Mouse (Mus musculus) kidney, embryonic 16.5 days (tissue): ENCODE results near the gene Taf7l. TPM values are rescaled to one million over a fixed set of nuclear protein-coding genes. Genes with fewer than 3 reads are reported as not detected.

Experiments used
- ATAC-seq: fragments of 200-750 bp; cut with Nextera tagmentation; 2 replicates; pipeline ENCODE4 v1.8.0; 2017; ENCODE audit warnings: moderate TSS enrichment; ENCODE audit not compliant: low FRiP score, low TSS enrichment
- H3K27ac ChIP-seq: fragments of 300-500 bp; sonication (generic); 2 replicates; pipeline ENCODE4 v1.5.1; 2014; ENCODE audit warnings: low read length
- H3K27me3 ChIP-seq: fragments of 300-500 bp; sonication (generic); 2 replicates; pipeline ENCODE4 v1.6.1; 2014; ENCODE audit warnings: low read length, control low read depth, mixed read lengths; ENCODE audit not compliant: insufficient read depth
- H3K36me3 ChIP-seq: fragments of 300-500 bp; sonication (generic); 2 replicates; pipeline ENCODE4 v1.6.1; 2014; ENCODE audit warnings: low read length, control low read depth, mixed read lengths; ENCODE audit not compliant: insufficient read depth
- H3K4me1 ChIP-seq: fragments of 300-500 bp; sonication (generic); 2 replicates; pipeline ENCODE4 v1.6.1; 2014; ENCODE audit warnings: low read length, control low read depth, mixed read lengths; ENCODE audit not compliant: insufficient read depth
- H3K4me2 ChIP-seq: fragments of 300-500 bp; sonication (generic); replicated peaks from 2 replicates; pipeline ENCODE4 v1.6.1; 2014; ENCODE audit warnings: low read depth, low read length
- H3K4me3 ChIP-seq: fragments of 300-500 bp; sonication (generic); 2 replicates; pipeline ENCODE4 v1.5.1; 2014; ENCODE audit warnings: mild to moderate bottlenecking, low read length
- H3K9ac ChIP-seq: fragments of 300-500 bp; sonication (generic); replicated peaks from 2 replicates; pipeline ENCODE4 v1.6.1; 2014; ENCODE audit warnings: low read length
- H3K9me3 ChIP-seq: fragments of 300-500 bp; sonication (generic); 2 replicates; pipeline ENCODE4 v1.6.1; 2016; ENCODE audit warnings: low read length, control low read depth
- WGBS: fragments of 180-500 bp; shearing (Covaris S2); extraction: QIAGEN DNeasy Blood & Tissue Kit; methylation state at CpG from one replicate; pipeline ENCODE4 v1.1.7; 2014; 5-methylcytosine and 5-hydroxymethylcytosine counted together
- polyA plus RNA-seq: library from polyadenylated mRNA; unstranded; fragments of >200 nt; fragmentation: Nextera tagmentation; extraction: Ambion mirVana; gene quantifications from 2 replicates; pipeline ENCODE4 v1.2.1, GENCODE M21; 2015

Gene Taf7l
- 0.07 and 0.10 TPM in 2 replicates for polyA plus RNA-seq

DNA sequence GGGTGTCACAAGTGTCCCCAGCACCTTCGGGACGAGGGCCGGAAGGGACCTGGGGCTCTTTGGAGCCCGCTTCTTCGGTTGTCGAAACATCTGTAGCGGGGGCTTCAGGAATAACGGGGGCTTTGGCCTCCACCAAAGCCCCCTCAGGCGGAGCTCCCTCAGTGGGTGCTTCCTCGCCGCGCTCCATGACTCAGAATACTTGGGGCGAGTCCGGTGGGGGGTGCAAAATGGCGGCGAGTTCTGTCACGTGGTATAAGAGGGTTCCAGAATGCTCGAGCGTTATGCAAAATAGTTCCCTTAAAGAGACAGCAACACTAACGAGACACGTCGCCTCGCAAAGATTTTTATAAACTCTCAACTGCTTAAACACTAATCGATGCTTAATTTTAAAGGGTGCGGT lies at the start of gene Taf7l:
Taf7l (minus strand) TSS at position 201 of the 400 bp plus-strand sequence.
- H3K36me3 ChIP-seq = no peaks in the 10 kb centered on the region
- no peaks in the 10 kb centered on the region for H3K27me3 ChIP-seq
- no peak for ATAC-seq
- no peak within 1 kb of the TSS for H3K27ac ChIP-seq
- H3K4me1 ChIP-seq = no peaks in the 10 kb centered on the region
- H3K9ac ChIP-seq = no peak within 1 kb of the TSS
- no peak within 1 kb of the TSS for H3K4me2 ChIP-seq
- H3K9me3 ChIP-seq = peaks cover 17% of the 10 kb centered on the region
- 89% methylated on average over 25 of the region's 25 CpGs for WGBS
- no peak within 1 kb of the TSS for H3K4me3 ChIP-seq

DNA sequence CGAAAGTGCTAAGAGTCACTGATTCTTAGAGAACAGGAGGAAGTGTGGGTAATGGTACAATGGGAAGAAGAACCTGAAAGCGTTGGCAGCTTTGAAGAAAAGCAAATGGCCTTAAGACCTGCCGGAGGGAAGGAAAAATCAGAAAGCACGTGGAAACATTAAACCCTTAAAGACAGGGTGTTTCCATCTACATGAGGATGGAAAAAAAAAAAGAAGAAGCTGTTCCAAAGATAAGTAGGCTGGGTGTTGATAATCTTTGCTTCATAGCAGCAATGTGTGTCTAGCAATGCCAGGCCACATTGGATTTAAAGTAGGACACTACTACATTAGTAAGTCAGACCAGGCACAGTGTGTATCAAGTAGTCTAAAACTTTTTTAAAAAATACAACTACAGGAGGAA lies 49.0 kb upstream of the Taf7l start:
- Histone ChIP-seq H3K36me3 (no peaks in the 10 kb centered on the region), H3K27ac (no peak overlapping the region), H3K4me1 (no peaks in the 10 kb centered on the region), H3K27me3 (no peaks in the 10 kb centered on the region; the same call in 1 of the 2 replicates), H3K4me2 (no peak overlapping the region), H3K9me3 (no peaks in the 10 kb centered on the region), H3K4me3 (no peak overlapping the region), H3K9ac (no peak overlapping the region)
- ATAC-seq = no peak
- 80% methylated on average over 4 of the region's 4 CpGs for WGBS

GRCm38 (mm10) chrX:134523772-134524171 lies 47.5 kb upstream of the Taf7l start:
- no peaks in the 10 kb centered on the region for H3K36me3 ChIP-seq
- no peaks in the 10 kb centered on the region for H3K9me3 ChIP-seq
- no peak overlapping the region for H3K4me3 ChIP-seq
- H3K4me2 ChIP-seq = no peak overlapping the region
- no peak overlapping the region for H3K27ac ChIP-seq
- no peak overlapping the region for H3K9ac ChIP-seq
- H3K4me1 ChIP-seq = no peaks in the 10 kb centered on the region
- no peaks in the 10 kb centered on the region; the same call in 1 of the 2 replicates for H3K27me3 ChIP-seq
- ATAC-seq = no peak
- 79% methylated on average over 4 of the region's 4 CpGs for WGBS

DNA sequence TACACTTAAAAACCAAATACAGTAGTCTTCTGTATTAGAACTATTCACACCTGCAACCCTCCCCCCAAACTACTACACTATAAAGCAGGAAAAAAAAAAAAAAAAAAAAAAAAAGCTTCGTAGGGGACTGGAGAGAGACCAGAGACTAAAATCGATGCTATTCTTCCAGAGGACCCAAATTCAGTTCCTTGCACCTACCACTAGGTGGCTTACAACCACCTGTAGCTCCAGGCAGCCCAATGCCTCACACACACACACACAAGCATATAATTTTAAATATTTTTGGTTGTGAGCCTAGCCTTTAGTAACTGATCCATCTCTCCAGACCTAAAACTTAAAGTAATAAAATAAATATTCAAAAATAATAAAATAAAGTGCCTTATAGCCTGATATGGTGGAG lies 33.2 kb upstream of the Taf7l start:
- no peaks in the 10 kb centered on the region for H3K36me3 ChIP-seq
- H3K27me3 ChIP-seq = no peaks in the 10 kb centered on the region
- H3K9ac ChIP-seq = no peak overlapping the region
- ATAC-seq = no peak
- H3K4me2 ChIP-seq = no peak overlapping the region
- no peaks in the 10 kb centered on the region for H3K4me1 ChIP-seq
- H3K9me3 ChIP-seq = no peaks in the 10 kb centered on the region
- WGBS = 56% methylated on average over 2 of the region's 2 CpGs
- H3K4me3 ChIP-seq = no peak overlapping the region
- no peak overlapping the region for H3K27ac ChIP-seq

DNA sequence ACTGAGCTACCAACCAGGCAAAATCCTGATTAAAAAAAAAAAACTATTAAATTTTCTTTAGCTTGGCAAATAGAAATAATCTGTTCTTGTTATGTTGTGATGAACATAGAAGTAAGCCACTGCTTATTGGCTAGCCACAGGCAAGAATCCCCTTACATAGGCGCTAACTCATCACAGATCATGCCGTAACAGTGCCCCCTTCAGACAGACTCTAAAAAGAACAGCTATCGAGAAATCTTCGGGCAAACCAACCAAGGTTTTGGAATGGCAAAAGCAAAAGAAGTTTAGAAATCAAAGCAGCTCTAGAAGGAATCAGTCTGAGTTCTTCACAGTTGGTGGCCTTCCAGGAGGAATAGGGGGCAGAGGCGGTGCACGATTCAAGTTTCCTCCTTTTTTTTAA lies 31.7 kb upstream of the Taf7l start:
- Histone ChIP-seq H3K9me3 (no peaks in the 10 kb centered on the region), H3K9ac (no peak overlapping the region), H3K27me3 (no peaks in the 10 kb centered on the region; the same call in 1 of the 2 replicates), H3K4me2 (no peak overlapping the region), H3K4me1 (no peaks in the 10 kb centered on the region), H3K27ac (no peak overlapping the region), H3K36me3 (no peaks in the 10 kb centered on the region), H3K4me3 (no peak overlapping the region)
- WGBS = 71% methylated on average over 6 of the region's 6 CpGs
- ATAC-seq = no peak

GRCm38 (mm10) chrX:134500651-134501050 lies 24.4 kb upstream of the Taf7l start:
- Histone ChIP-seq H3K36me3 (no peaks in the 10 kb centered on the region), H3K4me2 (no peak overlapping the region), H3K4me3 (no peak overlapping the region), H3K9me3 (no peaks in the 10 kb centered on the region), H3K27me3 (no peaks in the 10 kb centered on the region; the same call in 1 of the 2 replicates), H3K27ac (no peak overlapping the region), H3K9ac (no peak overlapping the region), H3K4me1 (no peaks in the 10 kb centered on the region)
- 78% methylated on average over 8 of the region's 8 CpGs for WGBS
- no peak for ATAC-seq

DNA sequence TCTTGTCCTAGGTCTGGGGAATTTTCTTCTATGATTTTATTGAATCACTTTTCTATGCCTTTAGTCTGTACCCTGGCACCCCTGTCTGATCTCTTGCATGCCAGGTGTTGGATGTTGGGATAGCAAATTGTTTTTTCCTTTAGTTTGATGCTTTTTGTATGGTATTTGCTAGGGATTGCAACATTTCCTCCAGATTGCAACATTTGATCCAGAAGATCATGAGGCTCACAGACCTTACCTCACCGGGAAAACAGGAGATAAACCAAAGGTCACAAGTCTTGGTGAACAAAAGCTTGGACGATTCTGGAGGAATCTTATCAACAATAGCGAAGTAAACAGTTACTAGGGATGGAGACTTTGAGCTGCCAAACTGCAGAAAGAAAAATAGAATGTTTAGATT lies 5.4 kb upstream of the Taf7l start:
- 70% methylated on average over 3 of the region's 3 CpGs for WGBS
- H3K27ac ChIP-seq = no peak overlapping the region

DNA sequence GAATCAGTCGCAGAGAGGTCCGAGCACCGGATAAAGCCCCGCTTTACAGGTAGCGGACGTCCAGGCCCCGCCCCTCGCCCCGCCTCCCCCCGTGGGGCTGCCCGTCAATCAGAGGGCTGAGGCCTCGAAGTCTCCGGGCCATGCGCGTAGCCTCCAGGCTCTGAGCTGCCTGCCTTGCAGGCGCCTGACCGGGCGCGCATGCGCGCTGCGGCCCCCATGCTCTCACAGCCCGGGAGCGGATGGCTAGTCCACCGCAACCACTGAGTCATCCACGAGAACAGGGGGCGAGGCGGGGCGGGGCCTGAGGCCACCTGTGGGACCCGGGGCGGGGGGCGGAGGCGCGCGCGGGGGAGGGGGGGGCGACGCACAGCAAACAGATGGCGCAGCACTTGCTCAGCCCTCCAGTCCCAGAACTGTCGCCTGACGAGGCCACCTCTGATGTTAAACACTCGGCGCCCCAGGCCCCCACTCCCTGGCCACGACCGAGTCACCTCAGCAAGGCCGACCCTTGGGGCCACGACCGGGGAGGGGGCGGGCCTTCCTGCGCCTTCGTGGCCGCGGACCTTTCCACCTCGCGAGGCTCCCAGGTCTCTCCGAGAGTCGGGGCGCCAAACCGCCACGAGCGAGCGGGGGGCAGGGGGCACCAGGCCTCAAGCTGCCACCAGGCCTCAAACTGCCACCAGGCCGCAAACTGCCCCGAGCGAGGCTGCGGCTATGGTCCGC lies 1.1 kb downstream of the Taf7l start:
- H3K4me2 ChIP-seq = no peak overlapping the region
- H3K36me3 ChIP-seq = no peaks in the 10 kb centered on the region
- H3K27ac ChIP-seq = no peak overlapping the region
- peaks cover 17% of the 10 kb centered on the region for H3K9me3 ChIP-seq
- H3K27me3 ChIP-seq = no peaks in the 10 kb centered on the region
- no peak overlapping the region for H3K4me3 ChIP-seq
- ATAC-seq = peak; percentile 51; the same call in 1 of the 2 replicates
- whole genome bisulfite sequencing = 70% methylated on average over 40 of the region's 67 CpGs
- H3K4me1 ChIP-seq = no peaks in the 10 kb centered on the region
- H3K9ac ChIP-seq = no peak overlapping the region

More for the DNA sequence above, 5.4 kb upstream of the Taf7l start:
- Histone ChIP-seq H3K4me1 (no peaks in the 10 kb centered on the region), H3K9ac (no peak overlapping the region), H3K9me3 (no peaks in the 10 kb centered on the region), H3K27me3 (peaks cover 6% of the 10 kb centered on the region), H3K4me2 (no peak overlapping the region), H3K36me3 (no peaks in the 10 kb centered on the region), H3K4me3 (no peak overlapping the region)
- no peak for ATAC-seq

GRCm38 (mm10) chrX:134427307-134427706 lies 49.0 kb downstream of the Taf7l start:
- Histone ChIP-seq H3K9ac (no peak overlapping the region), H3K9me3 (no peaks in the 10 kb centered on the region), H3K36me3 (no peaks in the 10 kb centered on the region), H3K4me3 (no peak overlapping the region), H3K4me1 (no peaks in the 10 kb centered on the region), H3K4me2 (no peak overlapping the region), H3K27me3 (peaks cover 4% of the 10 kb centered on the region; the same call in 1 of the 2 replicates), H3K27ac (no peak overlapping the region)
- 61% methylated on average over 3 of the region's 3 CpGs for WGBS
- ATAC-seq = no peak

DNA sequence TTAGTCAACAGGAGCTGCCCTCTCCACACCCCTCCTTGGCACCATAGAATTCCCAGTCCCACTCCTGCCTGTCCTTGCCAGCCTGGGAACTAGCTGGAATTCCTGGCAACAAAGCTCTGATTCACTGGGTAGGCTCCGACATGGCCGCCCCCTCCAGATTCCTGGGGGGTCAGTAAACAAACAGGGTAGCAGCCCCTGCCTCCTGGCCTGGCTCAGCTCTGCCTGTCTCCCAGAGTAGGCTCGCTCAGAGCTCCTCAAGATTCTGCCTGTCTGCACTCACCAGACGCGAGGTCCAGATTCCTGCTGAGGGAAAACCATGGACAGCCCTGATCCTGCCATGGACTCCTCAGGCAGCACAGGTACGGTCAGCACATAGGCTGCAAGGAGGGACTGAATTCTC lies 49.5 kb downstream of the Taf7l start:
- H3K4me3 ChIP-seq = no peak overlapping the region
- no peak overlapping the region for H3K4me2 ChIP-seq
- no peaks in the 10 kb centered on the region for H3K4me1 ChIP-seq
- H3K9ac ChIP-seq = no peak overlapping the region
- no peaks in the 10 kb centered on the region for H3K36me3 ChIP-seq
- H3K9me3 ChIP-seq = no peaks in the 10 kb centered on the region
- 84% methylated on average over 6 of the region's 6 CpGs for WGBS
- peaks cover 4% of the 10 kb centered on the region; the same call in 1 of the 2 replicates for H3K27me3 ChIP-seq
- H3K27ac ChIP-seq = no peak overlapping the region
- ATAC-seq = no peak
